Mouse (Mus musculus) CH12.LX (cell line): ENCODE measurements around the gene Slc44a1. TPM values are rescaled to one million over a fixed set of nuclear protein-coding genes. Genes with fewer than 3 reads are reported as not detected.

Source experiments
- DNase-seq: peaks from one replicate; pipeline ENCODE4 v3.0.0-alpha.2; 2013; ENCODE audit errors: extremely low read depth
- H3K27ac ChIP-seq: 2 replicates; pipeline ENCODE4 v1.5.1; 2012; ENCODE audit warnings: low read depth, mild to moderate bottlenecking, control low read depth, moderate library complexity; ENCODE audit not compliant: insufficient read depth
- H3K27me3 ChIP-seq: replicated peaks from 2 replicates; pipeline ENCODE3; 2012; ENCODE audit warnings: inconsistent platforms
- H3K36me3 ChIP-seq, 2 experiments: replicated peaks in 1 of 2; 2 replicates each; pipeline versions ENCODE3 to v1.6.1; 2012; ENCODE audit warnings: inconsistent platforms in 1 of 2, low read length in 1 of 2, mild to moderate bottlenecking in 1 of 2, mixed read lengths in 1 of 2, moderate library complexity in 1 of 2; ENCODE audit not compliant: control insufficient read depth in 1 of 2, insufficient read depth in 1 of 2
- H3K4me1 ChIP-seq, 2 experiments: 2 replicates each; pipeline ENCODE4 v1.6.1; 2012; ENCODE audit warnings: inconsistent platforms in 1 of 2, moderate library complexity in 1 of 2; ENCODE audit not compliant: insufficient read depth in 2 of 2, control insufficient read depth in 1 of 2
- H3K4me2 ChIP-seq: 2 replicates; pipeline ENCODE4 v1.6.1; 2012; ENCODE audit warnings: low read depth, mild to moderate bottlenecking, control low read depth; ENCODE audit not compliant: poor library complexity, insufficient read depth, severe bottlenecking
- H3K4me3 ChIP-seq, 3 experiments: fragments of 150-350 bp in 1 of 3; sonication (generic) in 1 of 3; replicated peaks in 1 of 3; 2 replicates each; pipeline versions ENCODE3 to v1.5.1; 2011 to 2012; ENCODE audit warnings: low read depth in 2 of 3, low read length in 2 of 3, mild to moderate bottlenecking in 2 of 3, moderate library complexity in 2 of 3, control low read depth in 1 of 3, improper control_type of control experiment in 1 of 3, inconsistent platforms in 1 of 3, mixed read lengths in 1 of 3; ENCODE audit not compliant: poor library complexity in 1 of 3
- H3K79me2 ChIP-seq: replicated peaks from 2 replicates; pipeline ENCODE4 v1.6.1; 2012; ENCODE audit warnings: mild to moderate bottlenecking, moderate library complexity; ENCODE audit not compliant: control insufficient read depth, poor library complexity, insufficient read depth, severe bottlenecking; ENCODE audit errors: extremely low read depth
- H3K9ac ChIP-seq: 2 replicates; pipeline ENCODE4 v1.6.1; 2012; ENCODE audit warnings: low read depth, mild to moderate bottlenecking, control low read depth, moderate library complexity; ENCODE audit not compliant: insufficient read depth
- H3K9me3 ChIP-seq: replicated peaks from 2 replicates; pipeline ENCODE3; 2012; ENCODE audit warnings: low read length, inconsistent platforms, mixed read lengths
- BHLHE40 ChIP-seq: IDR thresholded peaks from 2 replicates; pipeline ENCODE4 v1.6.1; 2011; ENCODE audit warnings: mild to moderate bottlenecking, low read depth, low read length, improper control_type of control experiment
- CHD1 ChIP-seq: IDR thresholded peaks from 2 replicates; pipeline ENCODE4 v1.6.1; 2012; ENCODE audit warnings: low read depth, low read length, improper control_type of control experiment, inconsistent platforms
- CHD2 ChIP-seq: IDR thresholded peaks from 2 replicates; pipeline ENCODE4 v1.6.1; 2011; ENCODE audit warnings: low read length, improper control_type of control experiment
- E2F4 ChIP-seq: IDR thresholded peaks from 2 replicates; pipeline ENCODE4 v1.6.1; 2011; ENCODE audit warnings: low read depth, low read length, improper control_type of control experiment; ENCODE audit not compliant: insufficient replicate concordance
- EP300 ChIP-seq: IDR thresholded peaks from 2 replicates; pipeline ENCODE4 v1.6.1; 2011; ENCODE audit warnings: low read length, improper control_type of control experiment
- ETS1 ChIP-seq: conservative IDR thresholded peaks from 2 replicates; pipeline ENCODE4 v1.6.1; 2012; ENCODE audit warnings: low read depth, mild to moderate bottlenecking, inconsistent platforms, low read length, improper control_type of control experiment, moderate library complexity
- HCFC1 ChIP-seq: IDR thresholded peaks from 2 replicates; pipeline ENCODE4 v1.6.1; 2012; ENCODE audit warnings: low read depth, mild to moderate bottlenecking, inconsistent platforms, low read length, improper control_type of control experiment
- JUN ChIP-seq: IDR thresholded peaks from 2 replicates; pipeline ENCODE4 v1.6.1; 2011; ENCODE audit warnings: low read depth, mild to moderate bottlenecking, low read length, improper control_type of control experiment, moderate library complexity; ENCODE audit not compliant: insufficient read depth
- JUND ChIP-seq: conservative IDR thresholded peaks from 2 replicates; pipeline ENCODE4 v1.6.1; 2011; ENCODE audit warnings: low read depth, low read length, improper control_type of control experiment
- MAFK ChIP-seq: IDR thresholded peaks from 2 replicates; pipeline ENCODE4 v1.6.1; 2011; ENCODE audit warnings: low read length, improper control_type of control experiment; ENCODE audit not compliant: insufficient replicate concordance
- MXI1 ChIP-seq: IDR thresholded peaks from 2 replicates; pipeline ENCODE4 v1.6.1; 2011; ENCODE audit warnings: mild to moderate bottlenecking, low read depth, low read length, improper control_type of control experiment
- MYC ChIP-seq: IDR thresholded peaks from 2 replicates; pipeline ENCODE4 v1.6.1; 2011; ENCODE audit warnings: low read depth, mild to moderate bottlenecking, improper control_type of control experiment, low read length
- NELFE ChIP-seq: IDR thresholded peaks from 2 replicates; pipeline ENCODE4 v1.6.1; 2011; ENCODE audit warnings: low read depth, low read length, improper control_type of control experiment
- PAX5 ChIP-seq: IDR thresholded peaks from 2 replicates; pipeline ENCODE4 v1.6.1; 2012; ENCODE audit warnings: low read length, inconsistent platforms, mixed read lengths
- POLR2A ChIP-seq: IDR thresholded peaks from 2 replicates; pipeline ENCODE4 v1.6.1; 2011; ENCODE audit warnings: low read depth, mild to moderate bottlenecking, improper control_type of control experiment, low read length
- POLR2AphosphoS2 ChIP-seq: IDR thresholded peaks from 2 replicates; pipeline ENCODE4 v1.6.1; 2011; ENCODE audit warnings: low read depth, low read length, improper control_type of control experiment
- RCOR1 ChIP-seq: conservative IDR thresholded peaks from 2 replicates; pipeline ENCODE4 v1.6.1; 2012; ENCODE audit warnings: low read depth, mild to moderate bottlenecking, inconsistent platforms, low read length, improper control_type of control experiment
- SIN3A ChIP-seq: IDR thresholded peaks from 2 replicates; pipeline ENCODE4 v1.6.1; 2012; ENCODE audit warnings: low read length, improper control_type of control experiment, inconsistent platforms
- SMC3 ChIP-seq: IDR thresholded peaks from 2 replicates; pipeline ENCODE4 v1.6.1; 2011; ENCODE audit warnings: low read depth, low read length, improper control_type of control experiment
- TBP ChIP-seq: conservative IDR thresholded peaks from 2 replicates; pipeline ENCODE4 v1.6.1; 2011; ENCODE audit warnings: low read depth, low read length, improper control_type of control experiment
- TCF12 ChIP-seq: IDR thresholded peaks from 2 replicates; pipeline ENCODE4 v1.6.1; 2014; ENCODE audit warnings: low read depth, mild to moderate bottlenecking, inconsistent platforms, low read length, improper control_type of control experiment
- UBTF ChIP-seq: IDR thresholded peaks from 2 replicates; pipeline ENCODE4 v1.6.1; 2012; ENCODE audit warnings: low read depth, mild to moderate bottlenecking, inconsistent platforms, low read length, improper control_type of control experiment, moderate library complexity
- USF2 ChIP-seq: conservative IDR thresholded peaks from 2 replicates; pipeline ENCODE4 v1.6.1; 2011; ENCODE audit warnings: low read depth, low read length, improper control_type of control experiment
- ZC3H11A ChIP-seq: IDR thresholded peaks from 2 replicates; pipeline ENCODE4 v1.6.1; 2012; ENCODE audit warnings: low read depth, mild to moderate bottlenecking, inconsistent platforms, low read length, improper control_type of control experiment
- ZKSCAN1 ChIP-seq: IDR thresholded peaks from 2 replicates; pipeline ENCODE4 v1.6.1; 2012; ENCODE audit warnings: low read depth, inconsistent platforms, low read length, improper control_type of control experiment, borderline replicate concordance
- ZNF384 ChIP-seq: IDR thresholded peaks from 2 replicates; pipeline ENCODE4 v1.6.1; 2012; ENCODE audit warnings: low read depth, low read length, improper control_type of control experiment, inconsistent platforms
- dilution Hi-C: fragments of 300-500 bp; cut with MboI; formaldehyde crosslinking; loops from 2 replicates; pipeline ENCODE4 v1.14.3; 2020; ENCODE audit warnings: low sequenced_read_pairs; ENCODE audit not compliant: extremely low pct_unique_long_range_greater_than_20kb, extremely low pct_ligation_motif_present
- in situ Hi-C: fragments of 300-500 bp; cut with MboI; formaldehyde crosslinking; loops from 3 replicates; pipeline ENCODE4 v1.14.3; 2019; ENCODE audit warnings: low sequenced_read_pairs, low pct_ligation_motif_present, low pct_unique_long_range_greater_than_20kb, mixed read lengths
- polyA plus RNA-seq: library from polyadenylated mRNA; unstranded; fragments of >175 nt; gene quantifications from 2 replicates; pipeline ENCODE4 v1.2.1, GENCODE M21; 2012; ENCODE audit warnings: low read depth; ENCODE audit not compliant: insufficient read length
- total RNA-seq, 2 experiments: library from RNA; depleted of rRNA; stranded (reverse); fragments of 300-350 nt in 1 of 2; fragments of >200 nt in 1 of 2; gene quantifications; 2 replicates each; pipeline ENCODE4 v1.2.3; 2012 to 2014

Slc44a1 gene
- total and polyA plus RNA-seq, 3 experiments: 5.4 to 9.3 (median 6.6) TPM

DNA sequence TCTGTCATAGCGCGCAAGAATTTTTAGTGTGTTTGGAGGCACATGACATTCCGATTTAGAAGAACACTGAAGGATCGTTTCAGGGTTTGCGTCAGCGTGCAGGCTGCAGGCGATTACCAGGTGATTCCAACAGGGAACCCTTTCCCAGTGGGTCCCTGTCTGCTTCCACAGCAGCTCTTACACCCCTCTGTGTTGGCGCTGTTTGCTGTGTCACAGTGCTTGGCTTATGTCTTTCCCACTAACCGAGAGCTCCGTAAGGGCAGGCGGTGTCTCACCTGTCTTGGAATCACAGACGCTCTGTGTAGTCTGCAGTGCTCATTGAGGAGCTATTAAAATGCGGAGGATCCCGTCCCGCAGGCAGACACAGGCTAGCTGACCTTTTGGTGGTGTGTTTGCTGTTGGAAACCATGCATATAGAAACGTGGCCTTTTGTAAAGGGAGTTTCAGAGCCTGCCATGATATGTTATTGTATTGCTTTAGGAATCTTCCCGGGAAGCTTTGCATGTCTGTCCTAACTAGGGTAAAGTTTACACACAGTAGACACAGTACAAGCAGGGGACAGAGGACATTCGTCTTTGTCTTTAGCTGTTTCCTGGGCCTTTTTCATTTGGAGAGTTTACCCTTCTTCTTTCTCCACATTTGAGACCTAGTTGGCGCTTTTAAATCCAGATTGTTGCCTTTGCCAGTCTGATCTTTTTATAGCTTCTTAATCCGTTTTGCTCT is 35.2 kb downstream of the Slc44a1 start:
- H3K4me1 ChIP-seq: peaks cover 0 to 3% of the 10 kb centered on the region in 2 experiments; a peak in 2 of 4 replicates
- in situ Hi-C loops (no loop called here), dilution Hi-C loops (no loop called here)
- no peaks in the 10 kb centered on the region for H3K9me3 ChIP-seq
- H3K27me3 ChIP-seq: no peaks in the 10 kb centered on the region
- DNase-seq: no peak
- H3K4me2 ChIP-seq: no peak overlapping the region
- H3K36me3 ChIP-seq: no peaks in the 10 kb centered on the region
- H3K9ac ChIP-seq: no peak overlapping the region
- TF ChIP-seq JUND: no peak
- TF ChIP-seq E2F4: no peak
- TF ChIP-seq MAFK: no peak
- no peak for TF ChIP-seq ETS1
- no peak for TF ChIP-seq EP300
- no peak for TF ChIP-seq TBP
- TF ChIP-seq NELFE: no peak
- no peak for TF ChIP-seq POLR2A
- no peak for TF ChIP-seq ZNF384
- TF ChIP-seq JUN: no peak
- no peak for TF ChIP-seq BHLHE40
- no peak for TF ChIP-seq POLR2AphosphoS2
- TF ChIP-seq UBTF: no peak
- TF ChIP-seq RCOR1: no peak
- no peak for TF ChIP-seq TCF12
- no peak for TF ChIP-seq CHD2
- TF ChIP-seq PAX5: no peak
- H3K27ac ChIP-seq: no peak overlapping the region
- H3K79me2 ChIP-seq: no peaks in the 10 kb centered on the region
- no peak overlapping the region for H3K4me3 ChIP-seq

DNA sequence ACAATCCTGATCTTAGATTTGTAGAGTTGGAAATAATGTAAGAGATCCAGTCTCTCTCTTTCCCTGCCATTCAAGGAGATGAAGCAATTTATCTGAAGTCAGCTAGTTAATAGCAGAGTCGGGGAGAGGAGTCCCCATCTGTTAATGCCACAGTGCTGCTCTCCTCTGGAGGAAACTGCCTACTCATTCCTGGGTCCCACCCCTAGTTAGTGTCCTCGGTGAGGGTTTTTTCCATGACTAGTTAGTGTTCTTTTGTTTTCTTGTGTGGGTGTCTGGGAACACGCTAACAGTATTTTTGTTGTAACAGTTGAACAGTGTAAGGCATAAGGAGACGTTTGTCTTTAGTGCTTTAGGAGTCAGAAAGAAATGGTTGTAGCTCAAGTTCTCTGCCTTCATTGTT is 38.4 kb downstream of the Slc44a1 start:
- dilution Hi-C loops: no loop called here
- in situ Hi-C loops: no loop called here
- Histone ChIP-seq H3K79me2 (no peaks in the 10 kb centered on the region), H3K36me3 (no peaks in the 10 kb centered on the region), H3K9ac (no peak overlapping the region), H3K9me3 (no peaks in the 10 kb centered on the region), H3K4me1 (peaks cover 3 to 15% of the 10 kb centered on the region in 2 experiments), H3K4me3 (no peak overlapping the region), H3K27me3 (no peaks in the 10 kb centered on the region), H3K4me2 (no peak overlapping the region), H3K27ac (no peak overlapping the region)
- no peak for TF ChIP-seq SIN3A
- TF ChIP-seq ZC3H11A: no peak
- no peak for TF ChIP-seq POLR2A
- TF ChIP-seq NELFE: no peak
- TF ChIP-seq E2F4: no peak
- TF ChIP-seq ZKSCAN1: no peak
- no peak for TF ChIP-seq UBTF
- TF ChIP-seq HCFC1: no peak
- no peak for TF ChIP-seq USF2
- no peak for TF ChIP-seq MYC
- no peak for TF ChIP-seq CHD1
- TF ChIP-seq SMC3: no peak
- no peak for TF ChIP-seq MXI1
- no peak for TF ChIP-seq MAFK
- DNase-seq: no peak
